Mouse (Mus musculus): ENCODE measurements around the gene Dennd1b.

The Dennd1b gene

DNA sequence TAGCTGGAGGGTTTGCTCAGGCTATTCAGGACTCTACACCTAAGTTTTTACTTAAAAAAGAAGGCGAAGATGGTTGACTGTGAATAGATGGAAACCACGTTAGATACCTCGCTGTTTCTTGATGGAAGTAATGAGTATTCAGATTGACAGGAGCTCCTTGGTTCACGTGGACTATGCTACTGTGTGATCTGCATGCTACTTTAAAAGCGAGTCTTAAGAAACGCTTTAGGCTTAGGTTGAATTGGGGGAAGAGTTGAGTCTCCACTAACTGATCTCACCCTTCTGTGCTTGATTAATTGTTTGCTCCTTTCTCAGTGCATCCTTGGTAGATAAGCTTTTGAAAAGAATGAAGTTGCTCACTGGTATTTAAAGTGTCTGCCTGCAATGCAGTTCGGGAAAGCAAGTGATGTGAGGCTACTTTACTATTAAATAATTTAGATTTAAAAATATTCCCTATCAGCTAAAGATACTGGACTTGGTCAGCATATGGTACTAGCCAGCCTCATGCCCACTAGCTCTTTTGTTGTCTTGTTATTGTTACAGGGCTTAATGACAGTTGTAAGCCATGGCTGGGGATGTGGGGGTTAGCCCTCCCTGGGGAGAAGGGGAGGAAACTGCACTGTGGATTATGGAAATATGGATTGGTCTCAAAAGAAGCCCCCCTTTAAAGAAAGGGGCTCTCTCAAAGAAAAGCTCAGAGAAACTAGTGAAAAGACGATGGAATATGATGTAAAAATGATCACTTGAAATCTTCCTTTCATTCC lies 62.8 kb downstream of the Dennd1b start:
- DNase-seq, result no peak

- no peak for DNase-seq
Measured at GRCm38 (mm10) chr1:139029521-139029920, 66.3 kb downstream of the Dennd1b start.

GRCm38 (mm10) chr1:139032411-139032810 lies 69.2 kb downstream of the Dennd1b start:
- DNase-seq, result no peak

- no peak for DNase-seq
Measured at GRCm38 (mm10) chr1:139035141-139035540, 71.9 kb downstream of the Dennd1b start.

DNA sequence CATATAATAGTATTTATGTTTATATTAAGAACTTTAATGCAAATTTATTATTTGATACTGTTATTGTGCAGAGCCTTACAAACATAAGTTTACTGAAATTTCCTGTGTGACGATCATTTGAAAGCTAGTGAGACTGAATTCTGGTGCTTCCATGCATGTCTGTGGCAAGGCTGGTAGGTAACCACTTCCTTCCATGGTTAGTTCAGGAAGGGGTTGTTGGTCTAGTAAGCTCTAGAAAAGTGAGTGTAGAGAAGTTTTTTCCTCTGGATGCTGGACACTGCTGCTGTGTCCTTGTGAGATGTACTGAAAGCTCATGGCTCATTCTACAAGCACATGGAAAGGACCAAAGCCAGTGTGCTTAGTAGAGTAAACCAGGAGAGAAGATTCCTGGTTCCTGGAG lies 73.1 kb downstream of the Dennd1b start:
- no peak for DNase-seq

GRCm38 (mm10) chr1:139036768-139037507 lies 73.7 kb downstream of the Dennd1b start:
- DNase-seq, result no peak

DNA sequence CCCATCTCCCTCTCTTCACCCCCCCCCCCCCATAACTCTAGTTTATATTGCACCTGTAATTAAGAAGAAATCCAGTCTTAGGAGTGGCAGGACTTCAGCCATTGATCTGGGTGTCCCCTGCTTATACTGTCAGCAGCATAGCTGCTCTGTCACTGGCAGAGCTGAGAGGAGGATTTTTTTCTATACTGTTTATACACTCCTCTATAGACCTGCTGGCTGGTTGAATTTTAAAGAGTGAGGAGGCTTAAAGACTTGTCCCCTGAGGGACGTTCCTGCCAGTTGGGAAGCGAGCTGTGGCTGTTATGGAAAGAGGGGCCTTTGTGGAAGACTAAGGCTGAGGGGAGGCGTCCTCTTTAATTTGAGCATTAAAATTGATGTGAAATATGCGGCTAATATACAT lies 74.8 kb downstream of the Dennd1b start:
- DNase-seq, result no peak

DNA sequence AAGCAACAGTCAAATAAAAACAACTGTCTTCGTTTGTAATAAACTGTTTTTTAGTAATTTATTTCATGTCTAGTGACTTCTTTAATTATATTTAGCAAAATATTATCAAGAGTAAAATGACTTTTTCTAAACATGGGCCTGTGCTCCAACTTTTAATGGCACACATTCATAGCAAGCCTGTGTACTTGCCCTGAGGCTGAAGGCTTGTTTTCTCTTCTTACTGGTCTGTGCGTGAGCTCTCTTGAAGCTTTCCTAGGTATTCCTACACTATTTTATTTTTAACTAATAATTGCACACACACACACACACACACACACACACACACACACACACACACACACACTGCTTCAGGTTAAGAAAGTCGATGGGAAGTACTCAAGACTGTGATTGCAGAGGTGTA lies 75.4 kb downstream of the Dennd1b start:
- no peak for DNase-seq

DNA sequence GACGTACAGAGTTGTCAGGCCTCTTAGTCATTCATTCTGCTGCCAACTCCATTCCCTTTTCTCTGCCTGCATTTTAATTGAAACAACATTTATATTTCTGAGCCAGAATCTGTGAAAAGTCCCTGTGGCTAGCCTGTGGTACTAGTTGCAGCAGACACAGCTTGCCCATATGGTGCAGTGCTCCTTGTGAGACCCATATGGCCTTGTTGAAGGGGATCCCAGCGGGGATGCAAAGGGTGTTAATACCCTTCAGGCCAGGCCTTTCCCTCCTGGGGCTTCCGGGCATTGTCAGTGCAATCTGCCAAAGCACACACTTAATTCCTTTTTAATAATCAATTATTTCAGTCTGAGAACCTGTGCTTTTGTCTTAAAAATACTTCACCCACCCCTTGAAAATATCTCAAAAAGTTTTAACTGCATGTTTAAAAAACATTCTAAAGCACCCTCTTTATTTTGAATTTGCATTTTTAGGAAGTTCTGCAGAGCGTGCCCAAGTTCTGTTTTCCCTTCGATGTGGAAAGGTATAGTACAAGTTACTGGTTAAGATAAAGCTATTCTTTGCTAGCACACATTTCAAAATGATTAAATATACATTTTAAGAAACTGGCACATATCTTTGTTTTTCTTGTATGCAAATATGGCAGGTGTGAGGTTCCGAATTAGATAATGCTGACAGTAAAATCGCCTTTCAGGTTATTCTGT lies 76.4 kb downstream of the Dennd1b start:
- no peak for DNase-seq

GRCm38 (mm10) chr1:139049075-139049474 lies 85.8 kb downstream of the Dennd1b start:
- no peak for DNase-seq

DNA sequence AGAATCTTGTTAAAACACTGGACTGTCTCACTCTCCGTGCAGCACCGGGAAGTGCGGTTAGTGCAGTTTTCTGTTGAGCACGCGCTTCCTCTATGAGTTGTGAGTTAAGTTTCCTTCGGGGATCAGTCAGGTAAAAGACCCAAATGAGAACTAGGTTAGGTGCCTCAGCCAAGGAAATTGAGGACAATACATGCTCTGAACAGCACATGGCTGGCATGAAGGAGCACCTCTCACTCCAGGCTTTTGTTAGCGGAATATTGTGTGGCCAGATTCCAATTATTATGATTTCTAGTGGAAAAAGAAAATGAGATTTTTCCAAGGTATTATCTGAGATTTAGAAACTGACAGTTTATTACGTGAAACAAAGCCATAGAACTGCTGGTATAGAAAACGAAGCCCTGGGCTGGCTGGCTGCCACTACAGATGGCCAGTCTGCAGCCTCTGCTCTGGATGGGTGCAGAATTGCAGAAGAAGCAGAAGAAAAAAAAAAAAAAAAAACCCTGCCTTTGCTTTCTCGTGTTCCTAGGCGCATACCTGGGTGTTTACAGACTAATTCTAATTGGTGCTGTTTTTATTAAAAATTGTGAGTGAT lies 86.7 kb downstream of the Dennd1b start:
- peak; percentile 12 for DNase-seq

DNA sequence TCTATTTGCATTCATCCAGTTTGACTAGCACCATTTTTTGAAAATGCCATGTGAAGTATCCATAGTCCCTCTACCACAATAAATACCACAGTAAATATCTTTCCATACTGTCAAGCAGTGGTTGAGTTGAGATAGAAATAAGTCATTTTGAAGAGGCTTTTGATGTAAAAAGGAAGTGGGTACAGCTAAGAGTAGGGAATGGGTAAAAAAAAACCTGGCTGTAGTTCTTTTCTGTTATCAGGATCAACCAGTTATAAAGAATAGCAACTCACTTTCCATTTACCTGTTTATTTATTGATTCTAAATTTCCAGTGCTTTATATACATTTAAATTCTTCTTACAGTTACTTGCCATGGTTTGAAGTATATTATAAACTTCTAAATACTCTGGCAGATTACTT lies 89.8 kb downstream of the Dennd1b start:
- DNase-seq, result no peak

GRCm38 (mm10) chr1:139060301-139060700 lies 97.1 kb downstream of the Dennd1b start:
- DNase-seq, result no peak

DNA sequence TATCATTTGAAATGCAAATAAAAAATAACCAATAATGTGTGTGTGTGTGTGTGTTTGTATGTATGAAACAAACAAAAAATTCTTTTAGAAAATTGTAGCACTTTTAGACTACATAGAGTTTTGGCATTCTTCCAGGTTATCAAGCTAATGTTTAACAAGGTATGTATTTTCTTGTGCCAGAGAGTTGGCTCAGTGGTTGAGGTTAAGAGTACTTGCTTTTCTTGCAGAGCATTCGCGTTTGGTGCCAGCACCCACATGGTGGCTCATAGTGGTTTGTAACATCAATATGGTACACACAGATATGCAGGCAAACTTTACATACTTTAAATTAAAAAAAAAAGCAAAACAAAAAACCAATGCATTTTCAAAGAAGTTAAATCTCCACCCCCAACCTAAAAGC lies 101.5 kb downstream of the Dennd1b start:
- no peak for DNase-seq

- no peak for DNase-seq
Measured at GRCm38 (mm10) chr1:139067210-139067609, 104.0 kb downstream of the Dennd1b start.

- DNase-seq, result no peak
Measured at GRCm38 (mm10) chr1:139071015-139071414, 107.8 kb downstream of the Dennd1b start.

- no peak for DNase-seq
Measured at GRCm38 (mm10) chr1:139075671-139076070, 112.4 kb downstream of the Dennd1b start.

- no peak for DNase-seq
Measured at GRCm38 (mm10) chr1:139077989-139078388, 114.8 kb downstream of the Dennd1b start.

GRCm38 (mm10) chr1:139079000-139079399 lies 115.8 kb downstream of the Dennd1b start:
- DNase-seq, result no peak

GRCm38 (mm10) chr1:139079523-139079922 lies 116.3 kb downstream of the Dennd1b start:
- no peak for DNase-seq

- DNase-seq, result no peak
Measured at GRCm38 (mm10) chr1:139080517-139081386, 117.5 kb downstream of the Dennd1b start.

DNA sequence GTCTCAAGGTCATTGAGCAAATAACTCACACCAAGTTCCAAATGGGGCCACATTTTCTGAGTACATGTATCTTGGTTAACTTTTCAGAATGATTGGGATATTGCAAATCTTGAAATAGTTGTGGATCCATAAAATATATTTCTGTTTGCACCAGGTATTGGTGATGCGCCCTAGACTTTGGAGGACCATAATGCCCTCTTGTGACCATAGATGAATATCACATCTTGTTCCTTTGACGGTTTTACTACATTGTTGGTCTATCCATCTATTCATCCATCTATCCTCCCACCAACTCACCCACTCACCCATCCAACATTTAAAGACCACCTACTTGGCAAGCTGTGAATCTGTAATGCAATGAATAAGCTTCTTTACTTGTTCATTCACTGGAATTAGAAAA lies 120.1 kb downstream of the Dennd1b start:
- DNase-seq, result no peak

Measured in right cerebral cortex, postnatal 14 days (tissue).